Comparison of ENCODE assay signal across 13 mouse cellular contexts in the genomic region with DNA sequence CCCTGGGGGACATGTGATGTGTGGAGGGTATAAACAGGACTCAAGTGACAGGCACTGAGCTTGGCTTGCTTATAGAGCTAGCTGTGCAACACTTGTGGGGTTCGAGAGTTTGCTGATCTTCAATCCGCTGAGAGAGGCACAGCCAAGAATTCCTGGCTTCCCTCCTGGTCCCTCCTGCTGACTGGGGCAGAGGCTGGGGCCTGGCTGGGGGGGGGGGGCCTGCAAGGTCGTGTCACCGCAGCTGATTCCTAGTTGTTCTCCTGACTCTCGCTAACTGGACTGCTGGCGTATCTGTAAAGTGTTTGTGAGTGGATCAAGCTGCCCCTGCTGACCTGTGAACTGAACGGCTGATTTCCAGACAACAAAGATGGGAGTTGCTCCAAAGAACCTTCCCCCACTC. TPM values are rescaled to one million over a fixed set of nuclear protein-coding genes. Genes with fewer than 3 reads are reported as not detected.
"Had no signal": no experiment of that assay in that cellular context is flagged by ENCODE, and none has a peak within 500 bp of the region (broad histone marks: within the 10 kb centered on the region; RNA-seq: fewer than 3 reads in every experiment).

No protein-coding gene starts in this region.

- H3K4me3 ChIP-seq: limb, embryonic 12.5 days; liver, embryonic 13.5 days; neural tube, embryonic 13.5 days; stomach, embryonic 15.5 days had no signal

- H3K4me2 ChIP-seq: limb, embryonic 12.5 days; liver, embryonic 13.5 days; neural tube, embryonic 13.5 days; stomach, embryonic 15.5 days had no signal

- H3K27ac ChIP-seq: kidney, postnatal 0 days; limb, embryonic 12.5 days; liver, embryonic 13.5 days; neural tube, embryonic 13.5 days; stomach, embryonic 15.5 days had no signal

- DNase-seq: kidney, adult 11 months; kidney, adult 9 months; liver; liver, embryonic 13.5 days; liver, postnatal 0 days; midbrain, embryonic 14.5 days; right cerebral cortex, postnatal 14 days; thymus, postnatal 36 days had no signal

- H3K27me3 ChIP-seq: neural tube, embryonic 13.5 days; stomach, embryonic 15.5 days had no signal

- ATAC-seq: liver, postnatal 0 days had no signal

- H3K9ac ChIP-seq: limb, embryonic 12.5 days; liver, embryonic 13.5 days; liver, postnatal 0 days; neural tube, embryonic 13.5 days; stomach, embryonic 15.5 days had no signal

- H3K4me1 ChIP-seq: limb, embryonic 12.5 days; stomach, embryonic 15.5 days had no signal

- H3K9me3 ChIP-seq: limb, embryonic 12.5 days; liver, embryonic 13.5 days; neural tube, embryonic 13.5 days; stomach, embryonic 15.5 days had no signal

- H3K36me3 ChIP-seq: limb, embryonic 12.5 days; liver, embryonic 13.5 days; neural tube, embryonic 13.5 days; stomach, embryonic 15.5 days had no signal

RNA-seq across cellular contexts. Expression of a gene that starts 59.9 kb away (rescaled TPM):
- total RNA-seq: megakaryocyte-erythroid progenitor cell, adult 5-6 weeks had no signal
